Mouse (Mus musculus) cerebellum, adult 2 months (tissue): ENCODE measurements around the gene Rab29.

Experiments used
- CTCF ChIP-seq: fragments of 200-500 bp; IDR thresholded peaks from 2 replicates; pipeline ENCODE4 v1.5.1; 2011; ENCODE audit warnings: low read depth, mild to moderate bottlenecking, control low read depth, low read length, moderate library complexity, borderline replicate concordance; ENCODE audit not compliant: insufficient read depth
- POLR2A ChIP-seq: fragments of 200-500 bp; IDR thresholded peaks from 2 replicates; pipeline ENCODE4 v1.6.1; 2011; ENCODE audit warnings: low read length, control low read depth, borderline replicate concordance; ENCODE audit not compliant: insufficient read depth

DNA sequence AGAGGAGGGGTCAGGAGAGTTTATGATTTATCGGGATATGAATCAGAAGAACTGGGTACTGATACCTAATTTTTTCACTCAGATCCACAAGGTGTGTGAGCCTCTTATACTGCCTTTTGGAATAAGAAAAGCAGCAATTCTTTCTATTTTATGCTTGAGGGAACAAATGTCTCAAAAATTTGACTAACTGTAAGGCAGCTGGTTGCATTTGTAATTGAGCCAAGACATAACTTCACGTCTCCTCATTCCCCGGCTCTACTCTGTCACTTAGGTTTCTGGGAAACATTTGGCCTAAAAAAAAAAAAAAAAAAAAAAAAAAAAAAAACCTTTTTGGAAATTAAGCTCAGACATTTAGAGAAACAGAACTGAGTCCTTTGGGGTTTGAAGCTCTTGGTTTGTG lies 19.6 kb downstream of the Rab29 start:
- no peak for TF ChIP-seq CTCF
- no peak for TF ChIP-seq POLR2A
